Mouse (Mus musculus) CH12.LX (cell line): ENCODE results near the gene Pkp3. TPM values are rescaled to one million over a fixed set of nuclear protein-coding genes. Genes with fewer than 3 reads are reported as not detected.

Source experiments
- DNase-seq: peaks from one replicate; pipeline ENCODE4 v3.0.0-alpha.2; 2013; ENCODE audit errors: extremely low read depth
- H3K27ac ChIP-seq: 2 replicates; pipeline ENCODE4 v1.5.1; 2012; ENCODE audit warnings: low read depth, mild to moderate bottlenecking, control low read depth, moderate library complexity; ENCODE audit not compliant: insufficient read depth
- H3K27me3 ChIP-seq: replicated peaks from 2 replicates; pipeline ENCODE3; 2012; ENCODE audit warnings: inconsistent platforms
- H3K36me3 ChIP-seq, 2 experiments: replicated peaks in 1 of 2; 2 replicates each; pipeline versions ENCODE3 to v1.6.1; 2012; ENCODE audit warnings: inconsistent platforms in 1 of 2, low read length in 1 of 2, mild to moderate bottlenecking in 1 of 2, mixed read lengths in 1 of 2, moderate library complexity in 1 of 2; ENCODE audit not compliant: control insufficient read depth in 1 of 2, insufficient read depth in 1 of 2
- H3K4me1 ChIP-seq, 2 experiments: 2 replicates each; pipeline ENCODE4 v1.6.1; 2012; ENCODE audit warnings: inconsistent platforms in 1 of 2, moderate library complexity in 1 of 2; ENCODE audit not compliant: insufficient read depth in 2 of 2, control insufficient read depth in 1 of 2
- H3K4me2 ChIP-seq: 2 replicates; pipeline ENCODE4 v1.6.1; 2012; ENCODE audit warnings: low read depth, mild to moderate bottlenecking, control low read depth; ENCODE audit not compliant: poor library complexity, insufficient read depth, severe bottlenecking
- H3K4me3 ChIP-seq, 3 experiments: fragments of 150-350 bp in 1 of 3; sonication (generic) in 1 of 3; replicated peaks in 1 of 3; 2 replicates each; pipeline versions ENCODE3 to v1.5.1; 2011 to 2012; ENCODE audit warnings: low read depth in 2 of 3, low read length in 2 of 3, mild to moderate bottlenecking in 2 of 3, moderate library complexity in 2 of 3, control low read depth in 1 of 3, improper control_type of control experiment in 1 of 3, inconsistent platforms in 1 of 3, mixed read lengths in 1 of 3; ENCODE audit not compliant: poor library complexity in 1 of 3
- H3K79me2 ChIP-seq: replicated peaks from 2 replicates; pipeline ENCODE4 v1.6.1; 2012; ENCODE audit warnings: mild to moderate bottlenecking, moderate library complexity; ENCODE audit not compliant: control insufficient read depth, poor library complexity, insufficient read depth, severe bottlenecking; ENCODE audit errors: extremely low read depth
- H3K9ac ChIP-seq: 2 replicates; pipeline ENCODE4 v1.6.1; 2012; ENCODE audit warnings: low read depth, mild to moderate bottlenecking, control low read depth, moderate library complexity; ENCODE audit not compliant: insufficient read depth
- H3K9me3 ChIP-seq: replicated peaks from 2 replicates; pipeline ENCODE3; 2012; ENCODE audit warnings: low read length, inconsistent platforms, mixed read lengths
- CTCF ChIP-seq, 2 experiments: IDR thresholded peaks in 1 of 2; conservative IDR thresholded peaks in 1 of 2; 2 replicates each; pipeline ENCODE4 v1.5.1; 2011 to 2012; ENCODE audit warnings: low read depth in 2 of 2, low read length in 2 of 2, improper control_type of control experiment in 1 of 2, inconsistent platforms in 1 of 2, mild to moderate bottlenecking in 1 of 2, moderate library complexity in 1 of 2
- E2F4 ChIP-seq: IDR thresholded peaks from 2 replicates; pipeline ENCODE4 v1.6.1; 2011; ENCODE audit warnings: low read depth, low read length, improper control_type of control experiment; ENCODE audit not compliant: insufficient replicate concordance
- ELF1 ChIP-seq: IDR thresholded peaks from 2 replicates; pipeline ENCODE4 v1.6.1; 2014; ENCODE audit warnings: low read depth, mild to moderate bottlenecking, inconsistent platforms, low read length, improper control_type of control experiment
- ETS1 ChIP-seq: conservative IDR thresholded peaks from 2 replicates; pipeline ENCODE4 v1.6.1; 2012; ENCODE audit warnings: low read depth, mild to moderate bottlenecking, inconsistent platforms, low read length, improper control_type of control experiment, moderate library complexity
- GABPA ChIP-seq: IDR thresholded peaks from 2 replicates; pipeline ENCODE4 v1.6.1; 2012; ENCODE audit warnings: low read depth, low read length, improper control_type of control experiment, inconsistent platforms; ENCODE audit not compliant: insufficient replicate concordance
- HCFC1 ChIP-seq: IDR thresholded peaks from 2 replicates; pipeline ENCODE4 v1.6.1; 2012; ENCODE audit warnings: low read depth, mild to moderate bottlenecking, inconsistent platforms, low read length, improper control_type of control experiment
- IRF4 ChIP-seq: IDR thresholded peaks from 2 replicates; pipeline ENCODE4 v1.6.1; 2014; ENCODE audit warnings: low read depth, mild to moderate bottlenecking, inconsistent platforms, low read length, improper control_type of control experiment
- KAT2A ChIP-seq: IDR thresholded peaks from 2 replicates; pipeline ENCODE4 v1.6.1; 2012; ENCODE audit warnings: low read length, improper control_type of control experiment, inconsistent platforms; ENCODE audit not compliant: insufficient replicate concordance
- MAFK ChIP-seq: IDR thresholded peaks from 2 replicates; pipeline ENCODE4 v1.6.1; 2011; ENCODE audit warnings: low read length, improper control_type of control experiment; ENCODE audit not compliant: insufficient replicate concordance
- MAZ ChIP-seq: IDR thresholded peaks from 2 replicates; pipeline ENCODE4 v1.6.1; 2012; ENCODE audit warnings: low read depth, mild to moderate bottlenecking, inconsistent platforms, low read length, improper control_type of control experiment, moderate library complexity
- MXI1 ChIP-seq: IDR thresholded peaks from 2 replicates; pipeline ENCODE4 v1.6.1; 2011; ENCODE audit warnings: mild to moderate bottlenecking, low read depth, low read length, improper control_type of control experiment
- MYC ChIP-seq: IDR thresholded peaks from 2 replicates; pipeline ENCODE4 v1.6.1; 2011; ENCODE audit warnings: low read depth, mild to moderate bottlenecking, improper control_type of control experiment, low read length
- NELFE ChIP-seq: IDR thresholded peaks from 2 replicates; pipeline ENCODE4 v1.6.1; 2011; ENCODE audit warnings: low read depth, low read length, improper control_type of control experiment
- NRF1 ChIP-seq: IDR thresholded peaks from 2 replicates; pipeline ENCODE4 v1.6.1; 2014; ENCODE audit warnings: low read depth, mild to moderate bottlenecking, inconsistent platforms, low read length, improper control_type of control experiment, moderate library complexity
- POLR2A ChIP-seq: IDR thresholded peaks from 2 replicates; pipeline ENCODE4 v1.6.1; 2011; ENCODE audit warnings: low read depth, mild to moderate bottlenecking, improper control_type of control experiment, low read length
- POLR2AphosphoS2 ChIP-seq: IDR thresholded peaks from 2 replicates; pipeline ENCODE4 v1.6.1; 2011; ENCODE audit warnings: low read depth, low read length, improper control_type of control experiment
- RAD21 ChIP-seq: IDR thresholded peaks from 2 replicates; pipeline ENCODE4 v1.6.1; 2011; ENCODE audit warnings: low read depth, mild to moderate bottlenecking, low read length, improper control_type of control experiment, moderate library complexity
- RCOR1 ChIP-seq: conservative IDR thresholded peaks from 2 replicates; pipeline ENCODE4 v1.6.1; 2012; ENCODE audit warnings: low read depth, mild to moderate bottlenecking, inconsistent platforms, low read length, improper control_type of control experiment
- SMC3 ChIP-seq: IDR thresholded peaks from 2 replicates; pipeline ENCODE4 v1.6.1; 2011; ENCODE audit warnings: low read depth, low read length, improper control_type of control experiment
- TBP ChIP-seq: conservative IDR thresholded peaks from 2 replicates; pipeline ENCODE4 v1.6.1; 2011; ENCODE audit warnings: low read depth, low read length, improper control_type of control experiment
- TCF12 ChIP-seq: IDR thresholded peaks from 2 replicates; pipeline ENCODE4 v1.6.1; 2014; ENCODE audit warnings: low read depth, mild to moderate bottlenecking, inconsistent platforms, low read length, improper control_type of control experiment
- UBTF ChIP-seq: IDR thresholded peaks from 2 replicates; pipeline ENCODE4 v1.6.1; 2012; ENCODE audit warnings: low read depth, mild to moderate bottlenecking, inconsistent platforms, low read length, improper control_type of control experiment, moderate library complexity
- USF2 ChIP-seq: conservative IDR thresholded peaks from 2 replicates; pipeline ENCODE4 v1.6.1; 2011; ENCODE audit warnings: low read depth, low read length, improper control_type of control experiment
- ZC3H11A ChIP-seq: IDR thresholded peaks from 2 replicates; pipeline ENCODE4 v1.6.1; 2012; ENCODE audit warnings: low read depth, mild to moderate bottlenecking, inconsistent platforms, low read length, improper control_type of control experiment
- ZMIZ1 ChIP-seq: IDR thresholded peaks from 2 replicates; pipeline ENCODE4 v1.6.1; 2012; ENCODE audit warnings: low read depth, mild to moderate bottlenecking, inconsistent platforms, low read length, improper control_type of control experiment
- ZNF384 ChIP-seq: IDR thresholded peaks from 2 replicates; pipeline ENCODE4 v1.6.1; 2012; ENCODE audit warnings: low read depth, low read length, improper control_type of control experiment, inconsistent platforms
- dilution Hi-C: fragments of 300-500 bp; cut with MboI; formaldehyde crosslinking; loops from 2 replicates; pipeline ENCODE4 v1.14.3; 2020; ENCODE audit warnings: low sequenced_read_pairs; ENCODE audit not compliant: extremely low pct_unique_long_range_greater_than_20kb, extremely low pct_ligation_motif_present
- in situ Hi-C: fragments of 300-500 bp; cut with MboI; formaldehyde crosslinking; loops from 3 replicates; pipeline ENCODE4 v1.14.3; 2019; ENCODE audit warnings: low sequenced_read_pairs, low pct_ligation_motif_present, low pct_unique_long_range_greater_than_20kb, mixed read lengths
- polyA plus RNA-seq: library from polyadenylated mRNA; unstranded; fragments of >175 nt; gene quantifications from 2 replicates; pipeline ENCODE4 v1.2.1, GENCODE M21; 2012; ENCODE audit warnings: low read depth; ENCODE audit not compliant: insufficient read length
- total RNA-seq, 2 experiments: library from RNA; depleted of rRNA; stranded (reverse); fragments of 300-350 nt in 1 of 2; fragments of >200 nt in 1 of 2; gene quantifications; 2 replicates each; pipeline ENCODE4 v1.2.3; 2012 to 2014

Pkp3 gene
- total and polyA plus RNA-seq, 3 experiments = 25.3 to 63.1 (median 37.8) TPM

GRCm38 (mm10) chr7:141099911-141100691 lies 22.1 kb downstream of the Pkp3 start, which contains the start of gene Sigirr:
Gene Sigirr (minus strand): TSS chr7:141100572.
- Histone ChIP-seq H3K4me1 (peaks cover 20 to 36% of the 10 kb centered on the region in 2 experiments), H3K9ac (no peak within 1 kb of the TSS), H3K27ac (no peak within 1 kb of the TSS), H3K4me2 (no peak within 1 kb of the TSS), H3K9me3 (no peaks in the 10 kb centered on the region), H3K36me3 (peaks cover 0 to under 1% of the 10 kb centered on the region in 2 experiments), H3K79me2 (no peaks in the 10 kb centered on the region), H3K27me3 (no peaks in the 10 kb centered on the region)
- in situ Hi-C loops = loop anchor here (5.0 kb wide), 3 partner anchors 32 to 257 kb away; no protein-coding TSS in a partner anchor
- DNase-seq = no peak
- TF ChIP-seq SMC3 = no peak
- no peak for TF ChIP-seq ZNF384
- no peak for TF ChIP-seq ETS1
- TF ChIP-seq ELF1 = no peak
- no peak for TF ChIP-seq E2F4
- no peak for TF ChIP-seq RCOR1
- no peak for TF ChIP-seq IRF4
- TF ChIP-seq MAZ = no peak
- no peak for TF ChIP-seq ZC3H11A
- no peak for TF ChIP-seq RAD21
- no peak for TF ChIP-seq ZMIZ1
- no peak for TF ChIP-seq USF2
- no peak for TF ChIP-seq HCFC1
- TF ChIP-seq MYC = no peak
- TF ChIP-seq TBP = no peak
- TF ChIP-seq, all 38 proteins: peak for 0
- dilution Hi-C loops = no loop called here
- no peak within 1 kb of the TSS for H3K4me3 ChIP-seq

- no peak overlapping the region for H3K4me3 ChIP-seq
- in situ Hi-C loops (no loop called here), dilution Hi-C loops (no loop called here)
- TF ChIP-seq ELF1 = no peak
- TF ChIP-seq ZNF384 = no peak
- TF ChIP-seq MAFK = no peak
- TF ChIP-seq NRF1 = no peak
- TF ChIP-seq POLR2A = no peak
- TF ChIP-seq GABPA = no peak
- TF ChIP-seq E2F4 = no peak
- no peak for TF ChIP-seq KAT2A
- TF ChIP-seq MXI1 = no peak
- TF ChIP-seq UBTF = no peak
- TF ChIP-seq TCF12 = no peak
- TF ChIP-seq POLR2AphosphoS2 = no peak
- TF ChIP-seq CTCF (conservative IDR thresholded peaks at IDR 0.05 in 1 of 2, IDR thresholded peaks at IDR 0.05 in 1 of 2; ENCODE audit: low read depth in 2 of 2, low read length in 2 of 2) = no peak
- TF ChIP-seq NELFE = no peak
- TF ChIP-seq USF2 = no peak
- no peak for TF ChIP-seq ETS1
- H3K4me1 ChIP-seq = peaks cover 6 to 12% of the 10 kb centered on the region in 2 experiments; a peak in 3 of 4 replicates
- H3K27me3 ChIP-seq = peaks cover 5% of the 10 kb centered on the region
- H3K36me3 ChIP-seq = no peaks in the 10 kb centered on the region
- H3K9ac ChIP-seq = no peak overlapping the region
- H3K4me2 ChIP-seq = no peak overlapping the region
- no peaks in the 10 kb centered on the region for H3K79me2 ChIP-seq
- no peak for DNase-seq
- no peaks in the 10 kb centered on the region for H3K9me3 ChIP-seq
- no peak overlapping the region for H3K27ac ChIP-seq
These were observed 25.1 kb downstream of the Pkp3 start for GRCm38 (mm10) chr7:141103161-141103560.
